Mouse (Mus musculus) skeletal muscle tissue, adult 2 months (tissue): Measurements from ENCODE around the gene Itga5.
"Not testable (repeated sequence)": the region's sequence is repeated elsewhere in the genome, so short reads cannot be mapped to it uniquely, and the experiment has no call there.

Experiments
- DNase-seq: peaks from one replicate; pipeline ENCODE4 v3.0.0-alpha.2; 2012; ENCODE audit warnings: low read depth, low spot score

Gene Itga5

GRCm38 (mm10) chr15:103366376-103367149, at the start of gene Itga5:
Gene Itga5, minus strand, starts transcription at chr15:103366763.
- peak; percentile 65 for DNase-seq

- DNase-seq: not testable (repeated sequence)
Observed at GRCm38 (mm10) chr15:103405586-103405985, 39.0 kb upstream of the Itga5 start.

- no peak for DNase-seq
Observed at GRCm38 (mm10) chr15:103401361-103401760, 34.8 kb upstream of the Itga5 start.

- no peak for DNase-seq
Observed at GRCm38 (mm10) chr15:103393577-103393976, 27.0 kb upstream of the Itga5 start.

GRCm38 (mm10) chr15:103388556-103389145, 22.1 kb upstream of the Itga5 start:
- DNase-seq: no peak

- no peak for DNase-seq
Observed at GRCm38 (mm10) chr15:103383771-103384488, 17.4 kb upstream of the Itga5 start.

- DNase-seq: no peak
Observed at GRCm38 (mm10) chr15:103382795-103383406, 16.3 kb upstream of the Itga5 start.

GRCm38 (mm10) chr15:103382075-103382474, 15.5 kb upstream of the Itga5 start:
- DNase-seq: no peak

- no peak for DNase-seq
Observed at GRCm38 (mm10) chr15:103378665-103379356, 12.2 kb upstream of the Itga5 start.

GRCm38 (mm10) chr15:103377752-103378664, 11.4 kb upstream of the Itga5 start:
- no peak for DNase-seq

GRCm38 (mm10) chr15:103376837-103377269, 10.3 kb upstream of the Itga5 start:
- DNase-seq: no peak

- DNase-seq: no peak
Observed at GRCm38 (mm10) chr15:103375112-103375800, 8.7 kb upstream of the Itga5 start.

- no peak for DNase-seq
Observed at GRCm38 (mm10) chr15:103372461-103372860, 5.9 kb upstream of the Itga5 start.

- no peak for DNase-seq
Observed at GRCm38 (mm10) chr15:103371741-103372140, 5.2 kb upstream of the Itga5 start.

GRCm38 (mm10) chr15:103371208-103371607, 4.6 kb upstream of the Itga5 start:
- DNase-seq: peak; percentile 78

GRCm38 (mm10) chr15:103370462-103370861, 3.9 kb upstream of the Itga5 start:
- DNase-seq: no peak

GRCm38 (mm10) chr15:103369123-103369522, 2.6 kb upstream of the Itga5 start:
- DNase-seq: no peak

GRCm38 (mm10) chr15:103368179-103368940, 1.8 kb upstream of the Itga5 start:
- peak; percentile 62 for DNase-seq
